Mouse (Mus musculus) v-Abl transformed pro-B cells (cell line): ENCODE data around the gene Fam170b.

ENCODE experiments used
- in situ Hi-C, 2 experiments: fragments of 400-800 bp; cut with MboI; formaldehyde crosslinking; loops; one replicate each; pipeline ENCODE4 v1.15.1; 2025; ENCODE audit not compliant: unreplicated experiment in 2 of 2

Fam170b gene

DNA sequence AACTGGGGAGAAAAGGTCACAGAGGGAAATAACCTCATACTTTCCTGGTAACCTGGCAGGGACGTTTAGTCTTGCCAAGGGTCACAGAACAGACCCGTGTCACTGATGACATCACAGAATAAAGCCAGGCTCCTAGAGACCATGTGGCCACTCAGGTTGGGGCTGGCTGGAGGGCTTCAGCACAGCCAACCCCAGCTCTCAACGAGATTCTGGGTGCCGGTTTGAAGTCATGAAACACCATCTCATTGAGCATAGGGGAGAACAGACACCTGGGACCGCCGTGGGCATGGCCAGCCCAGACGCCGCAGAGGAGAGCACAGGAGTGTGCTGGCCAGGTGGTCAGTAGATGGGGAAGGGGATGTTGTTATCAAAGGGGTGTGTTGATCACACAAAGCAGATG lies at the start of gene Fam170b:
Gene Fam170b, plus strand, starts transcription at position 116 of the 400 bp plus-strand sequence.
- in situ Hi-C loops = no loop called here

DNA sequence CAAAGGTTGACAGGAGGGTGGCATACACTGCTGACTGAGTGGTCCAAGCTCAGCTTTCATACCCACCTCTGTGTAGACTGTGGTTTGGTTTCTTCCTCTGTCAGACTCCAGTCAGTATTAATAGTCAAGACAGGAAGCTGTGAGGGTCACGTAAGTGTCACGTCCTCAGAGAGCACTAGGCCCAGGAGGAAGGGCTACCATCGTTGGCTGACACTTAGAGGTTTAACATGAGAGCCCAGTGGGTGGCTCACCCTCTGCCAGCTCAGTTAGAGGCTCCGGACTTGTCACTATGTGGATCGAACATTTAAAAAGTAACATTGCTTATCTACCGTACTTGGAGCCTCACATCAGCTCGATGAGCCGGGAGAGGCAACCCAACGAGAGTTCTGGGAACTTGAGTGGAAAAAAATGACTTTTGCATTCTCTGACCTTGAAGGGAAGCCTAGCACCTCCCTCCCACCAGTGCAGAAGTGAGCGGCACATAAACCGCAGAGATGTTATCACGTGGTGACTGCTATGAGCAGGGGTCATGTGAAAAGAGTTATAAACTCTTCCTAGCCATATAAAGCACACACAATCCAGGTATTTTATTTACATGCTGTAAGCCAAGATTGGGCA lies 49.5 kb upstream of the Fam170b start:
- in situ Hi-C loops = no loop called here

- in situ Hi-C loops = no loop called here
These were observed 49.0 kb upstream of the Fam170b start for GRCm38 (mm10) chr14:32784748-32785134.

GRCm38 (mm10) chr14:32785556-32786130 lies 48.1 kb upstream of the Fam170b start, which contains the start of gene Tmem273:
TSS of gene Tmem273 (plus strand) at chr14:32785963.
- in situ Hi-C loops = no loop called here

GRCm38 (mm10) chr14:32787691-32788090 lies 46.1 kb upstream of the Fam170b start:
- in situ Hi-C loops = no loop called here

DNA sequence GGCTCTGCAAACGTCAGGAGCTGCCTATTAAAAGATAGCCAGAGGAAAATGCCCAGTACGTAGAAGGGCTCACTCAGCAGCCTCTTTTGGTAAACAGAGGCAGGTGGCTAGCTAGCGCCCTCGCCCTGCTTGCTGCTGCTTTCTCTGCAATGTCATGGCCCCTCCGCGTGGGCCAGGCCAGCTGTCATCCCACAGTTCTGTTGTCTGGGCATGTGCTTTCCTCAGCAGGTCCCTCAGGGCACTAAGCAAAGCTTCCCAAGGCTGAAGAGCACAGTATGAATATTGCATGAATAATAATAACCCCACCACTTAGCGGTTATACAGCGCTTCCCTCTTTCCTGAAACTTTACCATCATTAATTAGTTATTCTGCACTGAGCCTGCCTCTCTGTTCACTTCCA lies 37.4 kb upstream of the Fam170b start:
- in situ Hi-C loops = no loop called here

GRCm38 (mm10) chr14:32797803-32798202 lies 36.0 kb upstream of the Fam170b start:
- in situ Hi-C loops = no loop called here

DNA sequence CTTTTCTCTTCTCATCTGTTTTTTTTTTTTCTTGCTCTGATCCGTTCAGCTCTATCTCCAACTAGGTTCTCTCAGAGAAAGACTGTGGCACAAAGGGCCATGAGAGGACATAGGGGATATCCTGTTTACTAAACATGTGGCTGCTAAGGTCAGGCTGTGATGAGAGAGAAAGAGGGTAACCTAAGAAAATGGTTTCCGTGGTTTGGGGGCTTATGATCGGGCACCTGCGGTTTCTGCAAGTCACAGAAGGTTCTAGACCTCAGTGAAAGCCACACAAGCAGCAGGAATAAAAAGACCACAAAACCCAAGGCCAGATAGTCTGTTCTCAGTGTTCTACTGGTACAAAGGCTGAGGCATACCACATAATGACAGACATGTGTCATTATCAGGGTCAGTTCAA lies 35.4 kb upstream of the Fam170b start:
- in situ Hi-C loops = no loop called here

DNA sequence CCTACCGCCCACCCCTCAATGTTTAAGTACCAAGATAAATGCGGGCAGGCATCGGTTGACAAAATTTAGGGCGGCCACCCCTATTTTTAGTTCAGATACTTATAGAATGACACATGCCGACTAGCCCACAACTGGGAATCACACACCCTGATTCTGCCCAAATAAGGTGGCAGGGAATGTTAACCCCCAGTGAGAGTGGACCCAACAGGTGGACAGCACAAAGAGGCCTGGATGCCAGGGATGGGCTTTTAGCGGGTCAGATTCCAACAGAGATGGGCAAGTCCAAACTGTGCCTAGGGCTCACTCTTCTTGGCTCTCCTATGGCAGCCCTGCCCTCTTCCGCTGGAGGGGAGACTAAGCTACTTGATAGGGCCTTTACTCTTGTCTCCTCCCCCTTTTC lies 33.7 kb upstream of the Fam170b start:
- in situ Hi-C loops = no loop called here

GRCm38 (mm10) chr14:32801016-32801661 lies 32.6 kb upstream of the Fam170b start:
- in situ Hi-C loops = no loop called here

DNA sequence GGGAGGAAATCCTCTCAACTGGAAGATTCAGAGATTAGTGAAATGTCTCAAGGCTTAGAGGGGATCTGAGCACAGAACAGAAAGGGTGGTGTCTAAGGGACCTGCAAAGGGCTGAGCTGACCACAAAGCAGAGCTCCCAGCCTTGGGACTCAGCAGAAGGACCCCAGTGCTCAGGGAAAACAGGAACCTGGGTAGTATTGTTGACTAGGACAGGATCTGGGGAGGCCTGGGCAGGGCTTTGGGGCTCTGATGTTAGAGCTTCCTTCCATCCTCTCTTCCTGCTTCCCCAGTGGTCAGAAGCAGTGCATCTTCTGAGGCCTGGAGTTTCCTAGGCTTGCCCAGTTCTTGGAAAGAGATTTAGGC lies 32.1 kb upstream of the Fam170b start:
- in situ Hi-C loops = no loop called here

- in situ Hi-C loops = no loop called here
These were observed 23.7 kb upstream of the Fam170b start for GRCm38 (mm10) chr14:32810111-32810510.

GRCm38 (mm10) chr14:32812429-32812828 lies 21.3 kb upstream of the Fam170b start:
- in situ Hi-C loops = no loop called here

DNA sequence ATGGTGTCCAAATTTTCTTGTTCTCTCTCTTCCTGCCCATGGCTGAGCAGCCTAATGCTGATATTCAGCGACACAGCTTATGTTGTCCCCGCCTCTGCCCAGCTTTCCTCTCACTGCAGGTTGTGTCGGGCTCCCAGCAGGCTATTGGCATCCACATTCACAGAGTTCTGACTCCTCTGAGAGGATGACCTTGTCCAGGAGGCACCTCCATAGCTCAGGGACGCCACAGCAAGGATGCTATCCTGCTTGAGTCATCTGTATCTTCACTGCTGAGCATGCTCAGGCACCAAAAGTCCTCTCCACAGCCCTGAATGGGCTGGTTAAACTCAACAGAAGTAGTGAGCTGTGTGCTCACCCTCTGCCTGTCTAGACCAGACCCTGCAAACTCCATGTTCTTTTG lies 18.8 kb upstream of the Fam170b start:
- in situ Hi-C loops = no loop called here

DNA sequence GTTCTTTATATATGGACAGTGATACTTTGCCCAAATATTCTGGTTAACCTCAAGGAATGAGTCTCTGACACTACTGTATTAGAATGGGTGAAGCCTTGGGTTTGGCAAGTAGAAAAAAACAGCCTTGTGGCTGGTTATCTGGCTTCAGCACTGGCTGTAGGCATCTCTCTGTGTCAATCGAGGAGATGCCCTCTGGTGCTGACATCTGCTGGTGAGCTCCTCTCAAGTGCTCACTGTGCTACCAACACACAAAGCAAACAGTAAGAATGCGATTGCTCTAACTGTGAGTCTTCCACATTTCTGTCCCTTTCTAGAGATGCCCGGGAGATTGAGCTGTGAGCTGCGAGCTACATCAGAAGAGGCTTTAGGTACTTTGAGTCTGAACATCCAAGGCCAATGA lies 17.2 kb upstream of the Fam170b start:
- in situ Hi-C loops = no loop called here

- in situ Hi-C loops = no loop called here
These were observed 16.5 kb upstream of the Fam170b start for GRCm38 (mm10) chr14:32817258-32817657.

- in situ Hi-C loops = no loop called here
These were observed 14.5 kb upstream of the Fam170b start for GRCm38 (mm10) chr14:32819297-32819696.

DNA sequence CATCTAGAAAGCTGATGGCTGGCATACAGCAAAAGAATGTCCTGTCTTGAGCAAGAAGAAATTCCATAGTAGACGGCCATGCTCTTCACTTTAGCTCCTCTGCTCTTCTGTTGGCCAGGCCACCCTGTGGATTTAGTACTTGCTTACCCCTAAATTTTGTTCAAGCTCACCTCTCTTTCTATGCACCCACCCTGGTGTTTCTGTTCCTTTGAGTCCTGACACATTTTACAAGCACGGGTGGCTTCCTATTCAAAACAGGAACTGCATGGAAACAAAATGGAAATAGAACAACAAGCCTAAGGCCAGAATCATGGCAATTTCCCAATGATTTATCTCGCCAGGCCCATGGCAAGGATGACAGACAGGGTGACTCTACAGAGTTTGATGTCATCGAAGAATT lies 10.9 kb upstream of the Fam170b start:
- in situ Hi-C loops = no loop called here

DNA sequence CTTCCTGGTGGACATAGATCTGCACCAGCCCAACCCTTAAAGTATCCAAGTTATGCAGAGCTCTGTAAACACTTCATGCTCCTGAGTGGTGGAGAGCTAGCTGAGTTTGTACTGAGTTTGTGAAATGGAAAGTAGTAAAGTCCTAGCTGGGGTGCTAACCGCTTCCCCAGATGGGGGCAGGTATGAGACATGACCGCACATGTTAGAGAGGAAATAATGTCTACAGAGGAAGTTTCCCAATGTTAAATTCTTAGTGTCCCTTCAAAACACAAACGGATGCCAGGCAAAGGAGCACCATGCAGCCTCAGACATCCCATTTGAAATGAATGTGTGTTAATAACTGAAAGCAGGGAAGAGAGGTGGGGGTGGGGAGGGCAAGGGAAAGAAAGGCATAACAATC lies 9.9 kb upstream of the Fam170b start:
- in situ Hi-C loops = no loop called here

- in situ Hi-C loops = no loop called here
These were observed 9.3 kb upstream of the Fam170b start for GRCm38 (mm10) chr14:32824267-32825150.

GRCm38 (mm10) chr14:32825426-32826032 lies 8.2 kb upstream of the Fam170b start:
- in situ Hi-C loops = no loop called here
